Mouse (Mus musculus) neural tube, embryonic 14.5 days (tissue): ENCODE results near the gene Ifna4. TPM values are rescaled to one million over a fixed set of nuclear protein-coding genes. Genes with fewer than 3 reads are reported as not detected.
"Not testable (repeated sequence)": the region's sequence is repeated elsewhere in the genome, so short reads cannot be mapped to it uniquely, and the experiment has no call there.

ENCODE experiments used
- ATAC-seq: fragments of 200-750 bp; cut with Nextera tagmentation; 2 replicates; pipeline ENCODE4 v1.8.0; 2017; ENCODE audit warnings: low read depth, mild to moderate bottlenecking, moderate TSS enrichment, moderate library complexity
- H3K27ac ChIP-seq: fragments of 300-500 bp; sonication (generic); 2 replicates; pipeline ENCODE4 v1.5.1; 2014; ENCODE audit warnings: low read depth, mild to moderate bottlenecking, control low read depth, low read length, moderate library complexity, mixed read lengths
- H3K27me3 ChIP-seq: fragments of 300-500 bp; sonication (generic); 2 replicates; pipeline ENCODE4 v1.6.1; 2014; ENCODE audit warnings: low read length; ENCODE audit not compliant: control insufficient read depth, insufficient read depth
- H3K36me3 ChIP-seq: fragments of 300-500 bp; sonication (generic); 2 replicates; pipeline ENCODE4 v1.6.1; 2014; ENCODE audit warnings: low read length, mixed read lengths; ENCODE audit not compliant: control insufficient read depth, insufficient read depth
- H3K4me1 ChIP-seq: fragments of 300-500 bp; sonication (generic); 2 replicates; pipeline ENCODE4 v1.6.1; 2014; ENCODE audit warnings: low read length; ENCODE audit not compliant: control insufficient read depth, insufficient read depth
- H3K4me2 ChIP-seq: fragments of 300-500 bp; sonication (generic); 2 replicates; pipeline ENCODE4 v1.6.1; 2014; ENCODE audit warnings: mild to moderate bottlenecking, low read depth, low read length, control low read depth
- H3K4me3 ChIP-seq: fragments of 300-500 bp; sonication (generic); 2 replicates; pipeline ENCODE4 v1.5.1; 2014; ENCODE audit warnings: low read depth, low read length, control low read depth, mixed read lengths
- H3K9ac ChIP-seq: fragments of 300-500 bp; sonication (generic); replicated peaks from 2 replicates; pipeline ENCODE4 v1.6.1; 2014; ENCODE audit warnings: low read depth, mild to moderate bottlenecking, control low read depth, low read length, mixed read lengths
- H3K9me3 ChIP-seq: fragments of 300-500 bp; sonication (generic); 2 replicates; pipeline ENCODE4 v1.6.1; 2016; ENCODE audit warnings: low read length; ENCODE audit not compliant: control insufficient read depth
- WGBS: fragments of 180-500 bp; shearing (Covaris S2); extraction: QIAGEN DNeasy Blood & Tissue Kit; methylation state at CpG from one replicate; pipeline ENCODE4 v1.1.7; 2014; 5-methylcytosine and 5-hydroxymethylcytosine counted together
- polyA plus RNA-seq: library from polyadenylated mRNA; unstranded; fragments of >200 nt; fragmentation: Nextera tagmentation; extraction: Ambion mirVana; gene quantifications from 2 replicates; pipeline ENCODE4 v1.2.1, GENCODE M21; 2014

Gene Ifna4
- polyA plus RNA-seq, 1 experiment from 2014 or later, result not detected

DNA sequence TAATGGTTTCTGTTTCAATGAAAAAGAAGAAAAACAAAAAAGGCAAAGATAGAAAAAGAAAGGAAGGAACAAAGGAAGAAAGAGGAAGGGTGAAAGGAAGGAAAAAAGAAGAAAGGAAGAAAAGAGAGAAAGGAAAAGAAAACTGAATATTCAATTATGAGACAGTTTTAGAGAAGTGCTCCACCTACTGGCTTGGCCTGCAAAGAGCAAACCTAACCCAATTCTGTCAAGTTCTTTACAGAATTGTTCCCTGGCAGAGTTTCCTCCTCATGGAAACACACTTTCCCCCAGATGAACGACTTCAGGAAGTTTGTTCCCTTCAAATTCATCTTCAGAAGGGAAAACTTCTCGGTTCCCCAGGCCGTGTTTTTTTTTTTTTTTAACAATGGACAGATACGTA, 18.7 kb upstream of the Ifna4 start:
- WGBS, result 34% methylated on average over 4 of the region's 4 CpGs
- Histone ChIP-seq H3K27ac (no peak overlapping the region), H3K4me2 (no peak overlapping the region), H3K36me3 (no peaks in the 10 kb centered on the region), H3K27me3 (no peaks in the 10 kb centered on the region), H3K4me3 (no peak overlapping the region), H3K9ac (no peak overlapping the region), H3K9me3 (no peaks in the 10 kb centered on the region), H3K4me1 (no peaks in the 10 kb centered on the region)
- no peak for ATAC-seq

DNA sequence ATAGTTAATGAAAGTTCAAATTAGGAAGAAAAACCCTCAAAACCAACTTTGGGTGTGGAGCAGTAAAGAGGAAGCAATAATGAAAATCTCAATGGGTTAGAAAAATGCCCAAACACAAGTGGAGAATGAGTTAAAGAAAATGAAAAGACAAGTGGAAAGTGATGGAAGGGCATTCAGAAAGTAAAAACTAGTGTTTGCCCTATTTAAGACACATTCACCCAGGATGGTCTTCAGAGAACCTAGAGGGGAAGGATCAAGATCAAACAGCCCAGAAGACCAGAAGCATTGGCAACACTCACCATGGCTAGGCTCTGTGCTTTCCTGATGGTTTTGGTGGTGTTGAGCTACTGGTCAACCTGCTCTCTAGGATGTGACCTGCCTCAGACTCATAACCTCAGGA, 14.5 kb upstream of the Ifna4 start, which contains the start of gene Ifna6:
TSS of gene Ifna6 (plus strand) at position 301 of the 400 bp plus-strand sequence.
- not testable (repeated sequence) for H3K4me3 ChIP-seq, H3K36me3 ChIP-seq, H3K4me1 ChIP-seq, H3K27me3 ChIP-seq, H3K9ac ChIP-seq, H3K9me3 ChIP-seq, H3K27ac ChIP-seq, H3K4me2 ChIP-seq, ATAC-seq

DNA sequence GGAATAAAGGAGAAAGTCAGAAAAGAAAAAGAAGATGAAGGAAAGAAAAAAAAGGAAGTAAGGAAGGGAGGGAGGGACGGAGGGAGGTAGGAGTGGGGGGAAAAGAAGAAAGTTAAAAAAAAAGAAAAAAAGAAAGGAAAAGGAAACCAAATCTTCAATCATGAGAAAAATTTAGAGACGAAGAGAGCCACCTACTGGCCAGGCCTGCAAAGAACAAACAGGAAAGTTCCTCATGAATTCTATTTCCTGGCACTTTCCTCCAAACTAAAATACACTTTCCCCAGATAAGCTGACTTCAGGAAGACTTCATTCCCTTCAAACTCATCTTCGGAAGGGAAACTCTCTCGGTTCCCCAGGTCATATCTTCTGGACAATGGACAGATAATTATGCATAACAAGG, 11.1 kb upstream of the Ifna4 start:
- Histone ChIP-seq H3K4me3 (no peak overlapping the region), H3K9ac (no peak overlapping the region), H3K27ac (no peak overlapping the region), H3K9me3 (no peaks in the 10 kb centered on the region), H3K4me1 (no peaks in the 10 kb centered on the region), H3K36me3 (no peaks in the 10 kb centered on the region), H3K4me2 (no peak overlapping the region), H3K27me3 (no peaks in the 10 kb centered on the region)
- WGBS, result 29% methylated on average over 4 of the region's 4 CpGs
- ATAC-seq, result no peak

DNA sequence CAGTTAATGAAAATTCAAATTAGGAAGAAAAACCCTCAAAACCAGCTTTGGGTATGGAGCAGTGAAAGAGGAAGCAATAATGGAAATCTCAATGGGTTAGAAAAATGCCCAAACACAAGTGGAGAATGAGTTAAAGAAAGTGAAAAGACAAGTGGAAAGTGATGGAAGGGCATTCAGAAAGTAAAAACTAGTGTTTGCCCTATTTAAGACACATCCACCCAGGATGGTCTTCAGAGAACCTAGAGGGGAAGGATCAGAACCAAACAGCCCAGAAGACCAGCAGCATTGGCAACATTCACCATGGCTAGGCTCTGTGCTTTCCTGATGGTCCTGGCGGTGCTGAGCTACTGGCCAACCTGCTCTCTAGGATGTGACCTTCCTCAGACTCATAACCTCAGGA, 6.4 kb upstream of the Ifna4 start, which contains the start of gene Ifna5:
TSS of gene Ifna5 (plus strand) at position 301 of the 400 bp plus-strand sequence.
- H3K27ac ChIP-seq, ATAC-seq, H3K4me1 ChIP-seq, H3K9ac ChIP-seq, H3K36me3 ChIP-seq, H3K4me3 ChIP-seq, H3K4me2 ChIP-seq, H3K9me3 ChIP-seq, H3K27me3 ChIP-seq: not testable (repeated sequence)
- WGBS, result 92% methylated on average over 1 of the region's 1 CpGs

DNA sequence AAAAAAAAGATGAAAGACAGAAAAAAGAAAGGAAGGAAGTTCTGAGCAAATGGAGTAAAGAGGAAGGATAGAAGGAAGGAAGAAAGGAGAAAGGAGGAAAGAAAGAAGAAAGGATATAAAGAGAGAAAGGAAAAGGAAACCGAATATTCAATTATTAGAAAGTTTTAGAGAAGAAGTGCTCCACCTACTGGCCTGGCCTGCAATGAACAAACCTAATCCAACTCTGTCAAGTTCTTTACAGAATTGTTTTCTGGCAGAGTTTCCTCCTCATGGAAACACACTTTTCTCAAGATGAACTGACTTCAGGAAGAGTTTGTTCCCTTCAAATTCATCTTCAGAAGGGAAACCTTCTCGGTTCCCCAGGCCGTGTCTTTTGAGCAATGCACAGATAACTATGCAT, 2.8 kb upstream of the Ifna4 start:
- H3K36me3 ChIP-seq, result no peaks in the 10 kb centered on the region
- H3K27me3 ChIP-seq, result no peaks in the 10 kb centered on the region
- no peak overlapping the region for H3K4me3 ChIP-seq
- H3K27ac ChIP-seq, result no peak overlapping the region
- no peaks in the 10 kb centered on the region for H3K4me1 ChIP-seq
- no peak overlapping the region for H3K4me2 ChIP-seq
- ATAC-seq, result no peak
- H3K9ac ChIP-seq, result no peak overlapping the region
- 45% methylated on average over 3 of the region's 3 CpGs for WGBS
- no peaks in the 10 kb centered on the region for H3K9me3 ChIP-seq

DNA sequence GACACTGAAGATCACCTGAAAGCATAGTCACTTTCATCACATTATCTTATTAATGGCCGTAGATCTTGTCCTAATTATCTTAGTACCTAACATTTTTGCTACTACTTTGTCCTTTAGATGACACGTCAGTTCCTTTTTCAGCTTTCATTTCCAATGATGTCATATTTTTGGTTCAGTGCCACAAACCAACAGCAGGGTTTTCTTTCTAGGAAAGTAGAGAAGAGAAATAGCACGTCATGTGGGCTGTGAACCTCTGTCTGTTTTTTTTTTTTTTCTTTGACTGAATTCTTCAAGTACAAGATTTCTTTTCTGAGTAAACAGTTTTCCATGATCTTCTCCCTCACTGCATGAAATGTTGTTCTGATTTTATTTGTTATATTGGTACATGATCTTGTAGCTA, 1.6 kb upstream of the Ifna4 start:
- no peaks in the 10 kb centered on the region for H3K36me3 ChIP-seq
- H3K27me3 ChIP-seq, result no peaks in the 10 kb centered on the region
- H3K9me3 ChIP-seq, result no peaks in the 10 kb centered on the region
- no peak overlapping the region for H3K27ac ChIP-seq
- H3K9ac ChIP-seq, result no peak overlapping the region
- H3K4me2 ChIP-seq, result no peak overlapping the region
- H3K4me1 ChIP-seq, result no peaks in the 10 kb centered on the region
- H3K4me3 ChIP-seq, result no peak overlapping the region
- no peak for ATAC-seq
- 79% methylated on average over 3 of the region's 3 CpGs for WGBS

DNA sequence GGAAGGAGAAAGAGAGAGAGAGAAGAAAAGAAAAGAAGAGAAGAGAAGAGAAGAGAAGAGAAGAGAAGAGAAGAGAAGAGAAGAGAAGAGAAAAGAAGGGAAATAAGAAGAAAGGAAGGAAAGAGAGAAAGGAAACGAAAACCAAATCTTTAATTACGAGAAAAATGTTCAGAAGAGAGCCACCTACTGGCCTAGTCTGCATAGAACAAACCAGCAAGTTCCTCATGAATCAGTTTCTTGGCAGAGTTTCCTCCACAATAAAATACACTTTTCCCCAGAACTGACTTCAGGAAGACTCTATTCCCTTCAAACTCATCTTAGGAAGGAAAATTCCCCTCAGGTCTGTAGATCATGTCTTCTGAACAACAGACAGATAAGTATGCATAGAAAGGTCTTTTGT, 3.7 kb downstream of the Ifna4 start:
- no peak for ATAC-seq
- Histone ChIP-seq H3K36me3 (no peaks in the 10 kb centered on the region), H3K4me1 (no peaks in the 10 kb centered on the region), H3K9ac (no peak overlapping the region), H3K4me2 (no peak overlapping the region), H3K27me3 (no peaks in the 10 kb centered on the region), H3K9me3 (no peaks in the 10 kb centered on the region), H3K27ac (no peak overlapping the region), H3K4me3 (no peak overlapping the region)
- WGBS, result 60% methylated on average over 2 of the region's 2 CpGs

DNA sequence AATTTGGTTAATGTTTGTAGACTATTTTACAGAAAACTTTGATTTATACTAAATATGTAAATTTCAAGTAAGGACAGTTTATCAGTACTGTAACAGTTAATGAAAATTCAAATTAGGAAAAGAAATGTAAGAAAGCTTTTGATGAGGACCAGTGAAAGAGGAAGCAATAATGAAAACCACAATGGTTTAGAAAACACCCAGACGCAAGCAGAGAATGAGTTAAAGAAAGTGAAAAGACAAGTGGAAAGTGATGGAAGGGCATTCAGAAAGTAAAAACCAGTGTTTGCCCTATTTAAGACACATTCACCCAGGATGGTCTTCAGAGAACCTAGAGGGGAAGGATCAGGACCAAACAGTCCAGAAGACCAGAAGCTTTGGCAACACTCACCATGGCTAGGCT, 8.0 kb downstream of the Ifna4 start, which contains the start of gene Ifna1:
TSS of gene Ifna1 (plus strand) at position 390 of the 400 bp plus-strand sequence.
- Histone ChIP-seq H3K27me3 (no peaks in the 10 kb centered on the region), H3K4me2 (no peak within 1 kb of the TSS), H3K9me3 (no peaks in the 10 kb centered on the region), H3K36me3 (no peaks in the 10 kb centered on the region), H3K4me1 (no peaks in the 10 kb centered on the region), H3K9ac (no peak within 1 kb of the TSS), H3K27ac (no peak within 1 kb of the TSS), H3K4me3 (no peak within 1 kb of the TSS)
- no peak for ATAC-seq
- 68% methylated on average over 1 of the region's 1 CpGs for WGBS

DNA sequence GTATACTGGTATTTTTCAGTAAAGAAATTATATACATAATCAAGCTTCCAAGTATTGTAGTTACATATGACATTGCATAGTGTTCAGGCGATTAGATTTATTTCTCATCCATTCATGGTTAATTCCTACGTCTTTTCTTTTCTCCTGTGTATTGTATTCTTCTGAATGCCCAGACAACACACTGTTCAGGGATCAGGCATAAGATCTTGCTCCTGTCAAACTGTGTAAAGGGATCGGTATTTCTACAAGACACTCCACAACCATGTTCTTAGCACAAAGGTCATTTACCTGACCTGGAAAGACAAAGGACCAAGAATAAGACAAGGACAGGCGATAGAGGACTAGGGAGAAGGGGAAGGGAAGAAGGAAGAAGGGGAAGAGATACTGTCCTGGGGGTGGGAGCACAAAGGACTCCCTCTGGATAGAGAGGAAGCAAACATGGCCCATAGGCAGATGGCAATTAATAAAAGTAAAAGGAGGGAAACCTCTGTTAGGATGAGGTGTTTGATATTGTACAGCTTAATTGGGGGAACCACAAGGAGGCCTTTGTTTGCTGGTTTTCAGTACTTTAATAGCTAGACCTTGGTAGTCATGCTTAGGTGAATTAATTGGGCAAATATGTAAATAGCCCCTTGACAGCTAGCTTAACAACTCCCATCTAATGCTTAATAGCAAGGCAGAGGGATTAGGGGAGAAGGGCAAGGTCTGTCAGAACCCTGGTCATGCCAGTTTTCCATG, 9.5 kb downstream of the Ifna4 start:
- ATAC-seq, result no peak
- H3K4me3 ChIP-seq, result no peak overlapping the region
- no peaks in the 10 kb centered on the region for H3K36me3 ChIP-seq
- no peak overlapping the region for H3K27ac ChIP-seq
- no peaks in the 10 kb centered on the region for H3K9me3 ChIP-seq
- 28% methylated on average over 4 of the region's 4 CpGs for WGBS
- H3K4me1 ChIP-seq, result no peaks in the 10 kb centered on the region
- H3K9ac ChIP-seq, result no peak overlapping the region
- H3K4me2 ChIP-seq, result no peak overlapping the region
- H3K27me3 ChIP-seq, result no peaks in the 10 kb centered on the region
